Mouse (Mus musculus) spleen, adult 2 months (tissue): Measurements from ENCODE around the gene Ccl26. TPM values are rescaled to one million over a fixed set of nuclear protein-coding genes. Genes with fewer than 3 reads are reported as not detected.

Experiments
- DNase-seq, 2 experiments: peaks; one replicate each; pipeline versions ENCODE4 v3.0.0 to v3.0.0-alpha.2; 2012 to 2021; ENCODE audit warnings: low spot score in 2 of 2, low read depth in 1 of 2
- H3K27ac ChIP-seq: fragments of 200-500 bp; 2 replicates; pipeline ENCODE4 v1.5.1; 2012; ENCODE audit warnings: low read length, inconsistent platforms; ENCODE audit not compliant: insufficient read depth
- H3K27me3 ChIP-seq: fragments of 200-500 bp; 2 replicates; pipeline ENCODE4 v1.6.1; 2012; ENCODE audit warnings: mild to moderate bottlenecking, moderate library complexity, low read length, inconsistent platforms; ENCODE audit not compliant: control insufficient read depth, insufficient read depth
- H3K36me3 ChIP-seq: fragments of 200-500 bp; 2 replicates; pipeline ENCODE4 v1.6.1; 2012; ENCODE audit warnings: mild to moderate bottlenecking, low read length, inconsistent platforms; ENCODE audit not compliant: control insufficient read depth, insufficient read depth
- H3K4me1 ChIP-seq: fragments of 200-500 bp; 2 replicates; pipeline ENCODE4 v1.6.1; 2011; ENCODE audit warnings: inconsistent platforms; ENCODE audit not compliant: control insufficient read depth, insufficient read depth, insufficient read length
- H3K4me3 ChIP-seq: fragments of 200-500 bp; 2 replicates; pipeline ENCODE4 v1.5.1; 2011; ENCODE audit warnings: mild to moderate bottlenecking, inconsistent platforms; ENCODE audit not compliant: insufficient read depth, insufficient read length; ENCODE audit errors: extremely low read depth
- CTCF ChIP-seq: fragments of 200-500 bp; IDR thresholded peaks from 2 replicates; pipeline ENCODE4 v1.5.1; 2011; ENCODE audit warnings: mild to moderate bottlenecking, inconsistent platforms; ENCODE audit not compliant: insufficient read depth, insufficient read length, insufficient replicate concordance; ENCODE audit errors: extremely low read depth
- POLR2A ChIP-seq: fragments of 200-500 bp; IDR thresholded peaks from 2 replicates; pipeline ENCODE4 v1.6.1; 2011; ENCODE audit warnings: low read depth, low read length, inconsistent platforms
- WGBS: fragments of 180-500 bp; shearing (Covaris S2); methylation state at CpG from one replicate; pipeline ENCODE4 v1.1.7; 2018; 5-methylcytosine and 5-hydroxymethylcytosine counted together
- polyA plus RNA-seq: library from polyadenylated mRNA; depleted of rRNA; stranded (reverse); fragments of >200 nt; gene quantifications from 2 replicates; pipeline ENCODE4 v1.2.3, GENCODE M21; 2012; rRNA removed

Gene Ccl26
- polyA plus RNA-seq, 1 experiment = not detected

DNA sequence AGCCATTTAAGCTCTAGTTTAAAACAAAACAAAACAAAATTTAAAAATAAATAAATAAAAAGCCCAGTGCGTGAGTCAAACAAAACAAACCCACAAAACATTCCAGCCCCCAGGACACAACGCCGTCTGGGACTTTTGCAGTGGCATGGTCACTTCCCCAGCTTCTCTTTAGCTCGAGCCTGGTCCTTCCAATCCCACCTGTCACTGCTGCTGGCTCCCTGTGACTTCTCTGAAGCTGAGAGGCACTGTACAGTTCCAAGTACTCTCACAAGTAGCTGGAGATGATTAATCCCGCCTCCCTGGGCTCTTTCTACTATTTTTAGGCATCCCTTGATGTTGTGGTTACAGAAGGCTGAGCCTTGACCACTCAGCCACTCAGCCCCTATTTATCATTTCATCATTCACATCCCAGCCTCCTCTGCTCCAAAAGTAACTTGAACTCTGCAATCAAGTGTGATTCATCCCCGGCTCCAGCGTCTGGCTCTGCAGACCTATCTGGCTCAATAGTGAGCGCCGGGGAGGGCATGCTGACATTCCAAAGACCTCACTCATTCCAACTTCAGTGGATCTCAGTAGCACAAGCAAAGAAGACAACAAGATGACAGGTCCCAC lies 41.2 kb downstream of the Ccl26 start:
- Histone ChIP-seq H3K36me3 (no peaks in the 10 kb centered on the region), H3K27ac (no peak overlapping the region), H3K4me3 (no peak overlapping the region), H3K27me3 (no peaks in the 10 kb centered on the region), H3K4me1 (peaks cover 10% of the 10 kb centered on the region)
- TF ChIP-seq CTCF (no peak), POLR2A (no peak)
- WGBS = 87% methylated on average over 9 of the region's 9 CpGs
- DNase-seq = no peak

- no peak for TF ChIP-seq CTCF
- no peak for TF ChIP-seq POLR2A
- H3K4me3 ChIP-seq = no peak overlapping the region
- no peaks in the 10 kb centered on the region for H3K36me3 ChIP-seq
- no peak overlapping the region for H3K27ac ChIP-seq
- no peaks in the 10 kb centered on the region for H3K4me1 ChIP-seq
- no peak for DNase-seq
- H3K27me3 ChIP-seq = no peaks in the 10 kb centered on the region
- 94% methylated on average over 5 of the region's 5 CpGs for WGBS
Observed at GRCm38 (mm10) chr5:135517348-135517883, 46.0 kb downstream of the Ccl26 start.

GRCm38 (mm10) chr5:135513131-135513530 lies 50.2 kb downstream of the Ccl26 start:
- H3K4me1 ChIP-seq = no peaks in the 10 kb centered on the region
- H3K36me3 ChIP-seq = no peaks in the 10 kb centered on the region
- WGBS = 80% methylated on average over 4 of the region's 4 CpGs
- DNase-seq = no peak
- no peaks in the 10 kb centered on the region for H3K27me3 ChIP-seq
- H3K27ac ChIP-seq = no peak overlapping the region
- H3K4me3 ChIP-seq = no peak overlapping the region
- TF ChIP-seq CTCF = no peak
- TF ChIP-seq POLR2A = no peak

DNA sequence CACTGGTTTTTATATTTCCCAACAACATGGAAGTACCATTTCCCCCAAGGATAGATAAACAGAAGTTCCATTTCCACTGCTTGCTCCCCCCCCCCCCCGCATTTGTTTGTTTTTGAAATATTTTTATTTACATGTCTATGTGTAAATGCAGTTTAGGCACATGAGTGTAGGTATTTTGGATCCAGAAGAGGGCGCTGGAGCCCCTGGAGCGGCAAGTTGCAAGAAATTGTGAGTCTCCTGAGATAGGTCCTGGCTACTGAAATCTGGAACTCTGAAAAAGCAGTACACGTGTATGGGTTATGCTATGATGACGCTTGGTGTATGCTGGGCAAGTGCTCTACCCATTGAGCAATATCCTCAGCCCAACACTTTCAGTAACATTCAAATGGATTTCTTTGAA lies 52.3 kb downstream of the Ccl26 start:
- Histone ChIP-seq H3K27ac (no peak overlapping the region), H3K4me1 (no peaks in the 10 kb centered on the region), H3K27me3 (no peaks in the 10 kb centered on the region), H3K4me3 (no peak overlapping the region), H3K36me3 (no peaks in the 10 kb centered on the region)
- 63% methylated on average over 5 of the region's 5 CpGs for WGBS
- DNase-seq = no peak
- TF ChIP-seq CTCF (no peak), POLR2A (no peak)

Other genes with a start within 250 kb of the Ccl26 start
- not detected in 2 replicates for gene Fkbp6, start 213.5 kb downstream of the Ccl26 start, polyA plus RNA-seq
- gene Trim50, start 210.3 kb downstream of the Ccl26 start, polyA plus RNA-seq = 0.31 and 0.55 TPM in 2 replicates
- gene Nsun5, start 193.6 kb downstream of the Ccl26 start, polyA plus RNA-seq = 31.1 and 33.7 TPM in 2 replicates
- 26.5 and 29.6 TPM in 2 replicates for gene Pom121, start 169.0 kb downstream of the Ccl26 start, polyA plus RNA-seq
- gene Hip1, start 18.4 kb downstream of the Ccl26 start, polyA plus RNA-seq = 18.3 and 21.8 TPM in 2 replicates
- 1.0 and 2.8 TPM in 2 replicates for gene Ccl24, start 9.5 kb upstream of the Ccl26 start, polyA plus RNA-seq
- gene Rhbdd2, start 69.0 kb upstream of the Ccl26 start, polyA plus RNA-seq = 23.5 and 25.2 TPM in 2 replicates
- gene Por, start 106.5 kb upstream of the Ccl26 start, polyA plus RNA-seq = 50.8 and 56.2 TPM in 2 replicates
- gene Tmem120a, start 180.9 kb upstream of the Ccl26 start, polyA plus RNA-seq = 16.1 and 17.3 TPM in 2 replicates
- gene Styxl1, start 214.8 kb upstream of the Ccl26 start, polyA plus RNA-seq = not detected in 2 replicates
- 200 and 320 TPM in 2 replicates for gene Mdh2, start 214.9 kb upstream of the Ccl26 start, polyA plus RNA-seq
- gene Srrm3, start 243.3 kb upstream of the Ccl26 start, polyA plus RNA-seq = 0.05 and 0.06 TPM in 2 replicates